Mouse (Mus musculus) heart, embryonic 16.5 days (tissue): ENCODE results near the gene Dnah6. TPM values are rescaled to one million over a fixed set of nuclear protein-coding genes. Genes with fewer than 3 reads are reported as not detected.

Experiments used
- ATAC-seq: fragments of 200-750 bp; cut with Nextera tagmentation; replicated peaks from 2 replicates; pipeline ENCODE4 v1.8.0; 2017; ENCODE audit warnings: moderate number of reproducible peaks; ENCODE audit not compliant: insufficient read depth, low FRiP score; ENCODE audit errors: extremely low read depth
- H3K27ac ChIP-seq: fragments of 300-500 bp; sonication (generic); 2 replicates; pipeline ENCODE4 v1.5.1; 2014; ENCODE audit warnings: mild to moderate bottlenecking, low read length, control low read depth, moderate library complexity
- H3K27me3 ChIP-seq: fragments of 300-500 bp; sonication (generic); 2 replicates; pipeline ENCODE4 v1.6.1; 2014; ENCODE audit warnings: low read length, mixed read lengths; ENCODE audit not compliant: control insufficient read depth, insufficient read depth
- H3K36me3 ChIP-seq: fragments of 300-500 bp; sonication (generic); 2 replicates; pipeline ENCODE4 v1.6.1; 2014; ENCODE audit not compliant: control insufficient read depth, insufficient read depth
- H3K4me1 ChIP-seq: fragments of 300-500 bp; sonication (generic); 2 replicates; pipeline ENCODE4 v1.6.1; 2014; ENCODE audit warnings: low read length, mixed read lengths; ENCODE audit not compliant: control insufficient read depth, insufficient read depth
- H3K4me2 ChIP-seq: fragments of 300-500 bp; sonication (generic); 2 replicates; pipeline ENCODE4 v1.6.1; 2014; ENCODE audit warnings: low read depth, mild to moderate bottlenecking, control low read depth, low read length
- H3K4me3 ChIP-seq: fragments of 300-500 bp; sonication (generic); 2 replicates; pipeline ENCODE4 v1.5.1; 2014; ENCODE audit warnings: mild to moderate bottlenecking, control low read depth, low read length
- H3K9ac ChIP-seq: fragments of 300-500 bp; sonication (generic); 2 replicates; pipeline ENCODE4 v1.6.1; 2014; ENCODE audit warnings: low read length, control low read depth
- H3K9me3 ChIP-seq: fragments of 300-500 bp; sonication (generic); replicated peaks from 2 replicates; pipeline ENCODE4 v1.6.1; 2016; ENCODE audit warnings: low read length; ENCODE audit not compliant: control insufficient read depth
- WGBS: fragments of 180-500 bp; shearing (Covaris S2); extraction: QIAGEN DNeasy Blood & Tissue Kit; methylation state at CpG from one replicate; pipeline ENCODE4 v1.1.7; 2014; 5-methylcytosine and 5-hydroxymethylcytosine counted together
- polyA plus RNA-seq: library from polyadenylated mRNA; unstranded; fragments of >200 nt; fragmentation: Nextera tagmentation; extraction: Ambion mirVana; gene quantifications from 2 replicates; pipeline ENCODE4 v1.2.1, GENCODE M21; 2015

Gene Dnah6
- polyA plus RNA-seq, 1 experiment from 2014 or later, result 0.12 TPM

GRCm38 (mm10) chr6:73234302-73234900 is 12.9 kb upstream of the Dnah6 start:
- 71% methylated on average over 6 of the region's 6 CpGs for WGBS
- 0 out of 2 replicates have a peak, but pooled peaks cover 3% of the 10 kb centered on the region for H3K4me1 ChIP-seq
- H3K4me2 ChIP-seq, result no peak overlapping the region
- H3K4me3 ChIP-seq, result no peak overlapping the region
- peaks cover 5% of the 10 kb centered on the region; the same call in 1 of the 2 replicates for H3K9me3 ChIP-seq
- H3K9ac ChIP-seq, result no peak overlapping the region
- no peaks in the 10 kb centered on the region for H3K36me3 ChIP-seq
- H3K27me3 ChIP-seq, result no peaks in the 10 kb centered on the region
- H3K27ac ChIP-seq, result no peak overlapping the region
- no peak for ATAC-seq

DNA sequence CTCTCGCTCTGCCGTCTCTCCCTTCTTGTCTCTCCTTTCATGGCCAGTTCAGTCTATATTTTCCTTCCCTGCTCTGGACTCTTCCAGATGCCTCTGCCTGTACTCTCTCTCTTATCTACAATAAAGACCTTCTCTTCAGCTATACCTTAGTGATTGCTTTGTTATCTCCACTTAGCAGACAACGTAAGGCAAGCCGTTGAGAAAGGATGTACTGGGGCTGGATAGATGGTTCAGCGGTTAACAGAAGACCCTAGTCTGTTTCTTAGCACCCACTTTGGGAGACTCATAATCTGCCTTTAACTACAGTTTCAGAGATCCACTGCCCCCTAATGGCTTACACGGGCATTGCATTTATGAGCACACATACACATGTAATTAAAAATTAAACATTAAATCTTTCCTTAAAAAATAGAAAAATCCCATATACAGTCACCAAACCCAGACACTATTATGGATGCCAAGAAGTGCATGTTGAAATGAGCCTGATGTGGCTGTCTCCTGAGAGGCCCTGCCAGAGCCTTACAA is 11.8 kb upstream of the Dnah6 start:
- no peak for ATAC-seq
- H3K9ac ChIP-seq, result no peak overlapping the region
- 92% methylated on average over 6 of the region's 6 CpGs for WGBS

GRCm38 (mm10) chr6:73232152-73232584 is 10.7 kb upstream of the Dnah6 start:
- Histone ChIP-seq H3K9me3 (no peaks in the 10 kb centered on the region), H3K4me3 (no peak overlapping the region), H3K4me2 (no peak overlapping the region), H3K4me1 (0 out of 2 replicates have a peak, but pooled peaks cover 3% of the 10 kb centered on the region), H3K27ac (no peak overlapping the region), H3K36me3 (no peaks in the 10 kb centered on the region), H3K27me3 (no peaks in the 10 kb centered on the region), H3K9ac (no peak overlapping the region)
- WGBS, result 79% methylated on average over 12 of the region's 12 CpGs
- no peak for ATAC-seq

More for the DNA sequence above, 11.8 kb upstream of the Dnah6 start:
- no peaks in the 10 kb centered on the region for H3K36me3 ChIP-seq
- H3K4me3 ChIP-seq, result no peak overlapping the region
- H3K9me3 ChIP-seq, result peaks cover 5% of the 10 kb centered on the region; the same call in 1 of the 2 replicates
- no peak overlapping the region for H3K27ac ChIP-seq
- 0 out of 2 replicates have a peak, but pooled peaks cover 3% of the 10 kb centered on the region for H3K4me1 ChIP-seq
- H3K4me2 ChIP-seq, result no peak overlapping the region
- H3K27me3 ChIP-seq, result no peaks in the 10 kb centered on the region

DNA sequence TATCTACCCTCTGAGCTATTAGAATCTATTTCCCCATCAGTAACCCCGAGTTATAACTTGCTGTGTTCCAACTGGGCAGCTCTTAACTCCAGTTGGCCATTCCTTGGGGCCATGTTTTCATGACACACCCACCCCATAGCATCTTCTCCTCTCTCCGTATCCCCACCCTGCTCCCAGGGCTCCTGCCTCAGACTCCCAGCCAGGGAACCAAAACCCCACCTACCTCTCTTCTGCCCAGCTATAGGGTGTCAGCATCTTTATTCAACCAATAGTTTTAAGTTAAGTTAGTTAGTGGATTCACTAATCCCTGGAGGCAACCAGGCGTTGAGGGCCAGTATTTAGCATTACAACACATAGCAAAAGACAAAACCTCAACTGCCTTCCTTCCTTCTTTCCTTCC is 7.4 kb upstream of the Dnah6 start:
- H3K9me3 ChIP-seq, result no peaks in the 10 kb centered on the region
- WGBS, result 60% methylated on average over 3 of the region's 3 CpGs

GRCm38 (mm10) chr6:73228408-73228807 is 7.0 kb upstream of the Dnah6 start:
- peak; percentile 33; the same call in 1 of the 2 replicates for ATAC-seq
- H3K27ac ChIP-seq, result no peak overlapping the region
- H3K9me3 ChIP-seq, result no peaks in the 10 kb centered on the region
- H3K4me1 ChIP-seq, result peaks cover 2% of the 10 kb centered on the region; the same call in 1 of the 2 replicates
- WGBS, result 32% methylated on average over 4 of the region's 4 CpGs
- H3K9ac ChIP-seq, result no peak overlapping the region
- no peaks in the 10 kb centered on the region for H3K36me3 ChIP-seq
- H3K4me2 ChIP-seq, result no peak overlapping the region
- H3K27me3 ChIP-seq, result no peaks in the 10 kb centered on the region
- no peak overlapping the region for H3K4me3 ChIP-seq

More for the DNA sequence above, 7.4 kb upstream of the Dnah6 start:
- H3K36me3 ChIP-seq, result no peaks in the 10 kb centered on the region
- no peak overlapping the region for H3K27ac ChIP-seq
- no peaks in the 10 kb centered on the region for H3K4me1 ChIP-seq
- no peak for ATAC-seq
- H3K9ac ChIP-seq, result no peak overlapping the region
- H3K4me3 ChIP-seq, result no peak overlapping the region
- H3K27me3 ChIP-seq, result no peaks in the 10 kb centered on the region
- no peak overlapping the region for H3K4me2 ChIP-seq

GRCm38 (mm10) chr6:73227376-73228158 is 6.1 kb upstream of the Dnah6 start:
- Histone ChIP-seq H3K9me3 (no peaks in the 10 kb centered on the region), H3K4me1 (peaks cover 5% of the 10 kb centered on the region), H3K36me3 (no peaks in the 10 kb centered on the region), H3K9ac (no peak overlapping the region), H3K27me3 (no peaks in the 10 kb centered on the region), H3K27ac (no peak overlapping the region), H3K4me3 (no peak overlapping the region), H3K4me2 (no peak overlapping the region)
- WGBS, result 37% methylated on average over 10 of the region's 10 CpGs
- ATAC-seq, result no peak

GRCm38 (mm10) chr6:73222841-73223526 is 1.5 kb upstream of the Dnah6 start:
- Histone ChIP-seq H3K9me3 (no peaks in the 10 kb centered on the region), H3K36me3 (no peaks in the 10 kb centered on the region), H3K4me3 (peak overlapping the region; percentile 30), H3K4me1 (peaks cover 8% of the 10 kb centered on the region), H3K27ac (peak overlapping the region; percentile 91), H3K9ac (0 out of 2 replicates have a peak overlapping the region, but pooled peaks have one; percentile 50), H3K27me3 (no peaks in the 10 kb centered on the region), H3K4me2 (peak overlapping the region; percentile 56)
- ATAC-seq, result peak; percentile 79
- 4% methylated on average over 10 of the region's 10 CpGs for WGBS

DNA sequence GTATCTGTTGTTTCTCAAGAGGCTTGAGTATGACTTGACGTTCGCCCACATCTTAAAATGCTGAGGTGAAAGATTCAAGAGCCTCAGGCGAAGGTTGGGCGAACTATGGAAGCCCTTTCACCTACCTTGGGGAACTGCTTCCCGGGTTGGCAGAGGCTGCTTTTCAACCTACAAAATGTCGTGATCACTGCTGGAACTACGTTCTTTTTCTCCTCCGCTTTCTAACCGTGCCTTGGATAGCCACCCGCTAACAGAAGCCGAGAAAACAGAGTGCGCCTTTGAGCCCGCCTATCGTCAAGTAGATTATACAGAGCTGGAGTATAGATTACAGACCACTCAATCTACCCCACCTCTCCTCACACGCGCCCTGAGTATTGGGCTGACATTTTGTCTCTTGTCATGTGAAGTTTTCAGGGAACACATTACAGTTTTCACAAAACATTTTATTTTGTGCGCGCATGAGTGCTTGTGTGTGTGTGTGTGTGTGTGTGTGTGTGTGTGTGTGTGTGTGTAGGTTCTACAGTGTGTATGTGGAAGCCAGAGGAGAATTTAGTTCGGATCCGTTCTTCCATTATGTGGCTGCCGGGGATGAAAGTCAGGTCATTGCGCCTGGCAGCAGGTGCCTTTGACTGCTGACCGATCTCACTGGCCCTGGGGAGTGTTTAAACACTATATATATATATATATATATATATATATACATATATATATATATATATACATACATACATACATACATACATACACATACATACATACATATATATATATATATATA is 696 bp upstream of the Dnah6 start:
- WGBS, result 28% methylated on average over 23 of the region's 23 CpGs

More for the DNA sequence above, 696 bp upstream of the Dnah6 start:
- peak overlapping the region; percentile 59 for H3K4me2 ChIP-seq
- peak overlapping the region; percentile 88 for H3K27ac ChIP-seq
- peak overlapping the region; percentile 45 for H3K4me3 ChIP-seq
- peak overlapping the region; percentile 46 for H3K9ac ChIP-seq
- no peaks in the 10 kb centered on the region for H3K36me3 ChIP-seq
- no peaks in the 10 kb centered on the region for H3K9me3 ChIP-seq
- ATAC-seq, result 0 out of 2 replicates have a peak, but pooled peaks have one; percentile 42
- no peaks in the 10 kb centered on the region for H3K27me3 ChIP-seq
- H3K4me1 ChIP-seq, result peaks cover 8% of the 10 kb centered on the region
